Mouse (Mus musculus) bone marrow macrophage, adult 2 months (primary cell): Measurements from ENCODE around the gene Gm17416.

Source experiments
- CTCF ChIP-seq: IDR thresholded peaks from 2 replicates; pipeline ENCODE4 v1.5.1; 2012; ENCODE audit warnings: low read depth, mild to moderate bottlenecking, low read length, moderate library complexity
- POLR2A ChIP-seq: IDR thresholded peaks from 2 replicates; pipeline ENCODE4 v1.6.1; 2012; ENCODE audit warnings: mild to moderate bottlenecking, low read depth, low read length, borderline replicate concordance

- TF ChIP-seq CTCF = no peak
- no peak for TF ChIP-seq POLR2A
Measured at GRCm38 (mm10) chr2:152572114-152572794, 3.1 kb downstream of the Gm17416 start, which contains the start of gene Defb21.
